Mouse (Mus musculus): ENCODE measurements around the gene Cipc.

The Cipc gene

GRCm38 (mm10) chr12:86989890-86990754 lies 43.3 kb downstream of the Cipc start, which contains the start of gene Zdhhc22:
Zdhhc22 (minus strand) TSS chr12:86990430.
- no peak for DNase-seq (ENCODE audit: low read depth)

DNA sequence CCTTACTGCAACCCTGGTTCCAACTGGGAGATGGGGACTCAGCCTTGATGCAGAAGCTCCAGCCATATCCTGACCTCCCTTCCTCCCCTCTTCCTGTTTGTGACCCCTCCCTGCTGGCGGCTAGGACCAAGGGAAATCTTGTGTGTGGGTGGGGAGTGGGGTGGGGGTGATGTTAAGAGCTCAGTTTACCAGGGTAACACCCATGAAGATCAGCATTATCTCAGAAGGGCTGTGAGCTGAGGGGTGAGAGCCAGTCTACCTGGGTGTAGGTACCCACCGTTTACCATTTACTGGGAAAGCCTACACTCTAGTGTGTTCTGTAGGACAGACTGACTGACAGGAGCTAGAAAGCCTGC lies 43.9 kb downstream of the Cipc start:
- no peak for DNase-seq (ENCODE audit: low read depth)

GRCm38 (mm10) chr12:86994166-86994565 lies 47.3 kb downstream of the Cipc start:
- DNase-seq (ENCODE audit: low read depth): no peak

GRCm38 (mm10) chr12:86994776-86995175 lies 47.9 kb downstream of the Cipc start:
- DNase-seq (ENCODE audit: low read depth): no peak

- DNase-seq (ENCODE audit: low read depth): no peak
These were observed 49.1 kb downstream of the Cipc start for GRCm38 (mm10) chr12:86995931-86996330.

DNA sequence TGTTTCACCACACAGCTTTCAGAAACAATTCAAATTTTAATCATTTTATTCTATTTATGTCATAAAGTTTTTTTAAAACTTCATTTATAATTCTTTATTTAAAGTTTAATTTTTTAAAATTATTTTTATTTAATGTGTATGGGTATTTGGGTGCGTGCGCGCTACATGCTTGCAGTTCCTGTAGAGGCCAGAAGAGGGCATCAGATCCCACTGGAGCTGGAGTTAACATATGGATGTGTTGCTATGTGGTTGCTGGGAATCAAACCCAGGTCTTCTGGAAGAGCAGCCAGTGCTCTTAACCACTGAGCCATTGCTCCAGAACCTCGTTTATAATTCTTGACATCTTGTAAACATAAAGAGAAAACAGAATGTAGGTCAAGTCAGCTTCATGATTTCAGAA lies 51.9 kb downstream of the Cipc start:
- DNase-seq (ENCODE audit: low read depth): no peak

- DNase-seq (ENCODE audit: low read depth): no peak
These were observed 52.5 kb downstream of the Cipc start for GRCm38 (mm10) chr12:86999283-86999820.

- no peak for DNase-seq (ENCODE audit: low read depth)
These were observed 53.5 kb downstream of the Cipc start for GRCm38 (mm10) chr12:87000151-87000839.

GRCm38 (mm10) chr12:87000840-87001176 lies 54.0 kb downstream of the Cipc start:
- no peak for DNase-seq (ENCODE audit: low read depth)

DNA sequence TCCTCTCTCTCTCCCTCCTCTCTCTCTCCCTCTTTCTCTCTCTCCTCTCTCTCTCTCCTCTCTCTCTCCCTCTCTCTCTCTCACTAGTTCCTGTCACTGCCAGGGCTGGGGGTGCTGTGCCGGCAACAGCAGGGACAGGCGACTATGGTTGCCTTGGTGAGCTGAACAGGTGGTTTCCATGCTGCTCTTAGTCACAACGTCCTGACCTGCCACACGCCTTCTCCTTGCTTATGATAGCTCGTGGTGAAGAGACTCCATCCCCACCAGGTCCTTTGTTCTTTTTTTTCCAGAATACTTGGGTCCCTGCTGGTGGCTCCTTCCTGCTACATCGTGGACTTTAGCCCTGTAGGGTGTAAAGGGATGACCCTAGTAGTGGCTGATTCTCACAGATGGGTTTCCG lies 55.4 kb downstream of the Cipc start:
- no peak for DNase-seq (ENCODE audit: low read depth)

DNA sequence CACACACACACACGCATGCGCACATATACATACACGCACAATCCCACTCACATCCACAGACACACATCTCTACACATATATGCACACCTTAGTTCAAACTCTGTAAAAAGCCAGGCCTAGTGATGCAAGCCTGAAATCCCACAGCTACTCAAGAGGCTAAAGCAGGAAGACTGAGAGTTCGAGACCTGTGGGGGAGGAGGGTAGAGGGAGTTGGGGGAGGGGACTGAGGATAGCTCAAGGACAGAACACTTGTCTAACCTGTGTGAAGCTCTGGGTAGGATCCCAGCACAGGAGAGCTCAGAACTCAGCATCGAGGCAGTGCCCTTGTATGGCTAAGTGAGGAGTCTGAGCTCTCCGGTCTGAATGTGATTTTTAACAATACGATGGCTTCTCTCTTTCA lies 56.0 kb downstream of the Cipc start:
- no peak for DNase-seq (ENCODE audit: low read depth)

DNA sequence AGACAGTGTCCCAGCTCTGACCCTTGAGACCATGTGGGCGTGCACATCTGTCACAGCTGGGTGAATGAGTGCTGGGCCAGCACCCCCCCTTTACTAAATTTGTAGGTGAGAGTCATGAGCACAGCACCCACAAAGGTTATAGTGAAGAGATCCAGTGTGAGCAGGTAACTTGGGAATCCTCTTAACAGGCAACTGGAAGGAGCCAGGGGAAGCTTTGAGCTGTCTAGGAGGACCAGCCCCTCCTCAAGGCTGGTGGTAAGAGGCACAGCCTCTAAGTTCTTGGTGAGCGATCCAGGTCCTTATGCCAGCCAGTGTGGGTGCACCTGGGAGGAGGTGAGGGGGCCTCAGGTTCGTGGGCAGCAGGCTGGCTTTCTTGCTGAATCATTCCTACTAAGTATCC lies 56.8 kb downstream of the Cipc start:
- DNase-seq (ENCODE audit: low read depth): no peak

DNA sequence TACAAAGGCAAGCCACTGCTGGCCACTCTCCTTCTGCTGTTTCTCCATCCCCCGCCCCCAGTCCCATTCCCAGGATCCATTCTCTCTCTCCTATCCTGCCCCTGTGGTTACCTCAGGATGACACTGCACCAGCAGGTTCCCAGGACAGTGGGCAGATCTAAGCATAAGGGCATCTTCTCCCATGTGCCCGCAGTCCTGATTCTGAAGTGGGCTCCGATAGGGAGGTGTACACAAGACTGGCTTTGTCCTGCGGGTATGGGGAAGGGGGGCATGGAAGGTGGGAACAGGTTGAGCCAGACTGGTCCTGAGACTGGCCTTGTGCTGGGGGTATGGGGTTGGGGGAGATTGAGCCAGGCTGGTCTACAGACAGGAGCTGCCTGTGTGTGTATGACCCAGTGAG lies 57.8 kb downstream of the Cipc start:
- no peak for DNase-seq (ENCODE audit: low read depth)

All from c-Kit-positive CD71-positive TER-119-negative erythroid progenitor cells, embryonic 14.5 days (primary cell).